Mouse (Mus musculus) retina, adult 2 months (tissue): ENCODE data around the gene Hoxd13.

Source experiments
- DNase-seq: peaks from one replicate; pipeline ENCODE4 v3.0.0-alpha.2; 2012; ENCODE audit warnings: low read depth, low spot score

Hoxd13 gene

DNA sequence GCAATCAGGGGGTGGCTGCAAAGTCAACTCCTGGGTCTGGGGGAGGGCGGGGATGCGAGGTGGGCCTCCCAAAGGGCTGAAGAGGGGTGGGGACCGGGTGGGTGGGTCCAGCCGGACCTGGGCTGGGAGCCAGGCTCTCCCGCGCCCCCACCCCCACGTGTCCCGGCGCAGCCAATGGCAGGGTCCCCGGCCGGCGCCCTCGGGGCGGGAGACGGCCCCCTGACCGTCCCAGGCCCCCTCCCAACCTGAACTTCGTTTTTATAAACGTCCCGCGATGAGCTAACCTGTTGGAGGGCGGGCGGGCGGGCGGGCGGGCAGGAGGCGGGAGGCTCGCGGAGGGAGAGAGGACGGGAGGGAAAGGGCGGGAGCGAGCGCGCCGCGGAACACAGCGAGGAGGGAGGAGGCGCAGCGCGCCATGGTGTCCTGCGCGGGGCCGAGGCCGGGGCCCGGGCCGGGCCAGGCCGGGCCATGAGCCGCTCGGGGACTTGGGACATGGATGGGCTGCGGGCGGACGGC lies at the start of gene Hoxd13:
Hoxd13 (plus strand) TSS at position 469 of the 516 bp plus-strand sequence.
- no peak for DNase-seq

GRCm38 (mm10) chr2:74619676-74620246 lies 48.3 kb upstream of the Hoxd13 start:
- DNase-seq, result no peak

DNA sequence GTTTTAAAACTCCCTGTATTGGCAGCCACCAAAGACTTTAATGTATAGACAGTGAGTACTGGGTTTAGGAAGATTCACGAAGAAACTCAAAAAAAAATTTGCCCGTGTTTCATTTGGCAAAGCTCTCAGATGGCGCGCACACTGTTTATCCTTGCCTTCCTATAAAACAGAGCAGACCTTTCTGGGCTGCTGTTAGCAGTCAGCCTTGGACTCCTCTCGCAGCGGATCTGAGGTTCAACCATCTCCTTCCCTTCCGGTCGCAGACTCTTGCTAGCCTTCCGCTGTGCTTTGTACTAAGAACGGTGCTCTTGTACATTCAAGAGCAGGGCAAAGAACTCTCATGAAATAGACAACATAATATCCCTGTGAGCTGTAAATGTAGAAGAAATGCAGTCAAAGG lies 47.7 kb upstream of the Hoxd13 start:
- DNase-seq, result no peak

DNA sequence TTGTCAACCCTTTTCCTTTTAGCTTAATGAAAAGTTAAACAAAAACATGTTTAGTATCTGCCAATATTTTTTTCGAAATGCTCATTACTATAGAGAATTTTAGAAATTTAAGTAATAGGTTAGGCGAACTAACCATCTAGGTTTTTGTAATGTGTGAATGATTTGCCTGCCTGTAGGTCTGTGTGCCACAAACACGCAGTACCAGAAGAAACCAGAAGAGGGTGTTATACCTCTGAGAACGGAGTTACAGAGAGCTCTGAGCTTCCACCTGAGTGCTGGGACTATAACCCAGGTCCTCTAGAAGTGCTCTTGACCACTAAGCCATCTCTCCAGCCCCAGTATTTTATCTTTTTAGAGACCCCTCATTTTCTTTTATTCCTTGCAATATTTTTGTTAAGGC lies 32.7 kb upstream of the Hoxd13 start:
- DNase-seq, result no peak

DNA sequence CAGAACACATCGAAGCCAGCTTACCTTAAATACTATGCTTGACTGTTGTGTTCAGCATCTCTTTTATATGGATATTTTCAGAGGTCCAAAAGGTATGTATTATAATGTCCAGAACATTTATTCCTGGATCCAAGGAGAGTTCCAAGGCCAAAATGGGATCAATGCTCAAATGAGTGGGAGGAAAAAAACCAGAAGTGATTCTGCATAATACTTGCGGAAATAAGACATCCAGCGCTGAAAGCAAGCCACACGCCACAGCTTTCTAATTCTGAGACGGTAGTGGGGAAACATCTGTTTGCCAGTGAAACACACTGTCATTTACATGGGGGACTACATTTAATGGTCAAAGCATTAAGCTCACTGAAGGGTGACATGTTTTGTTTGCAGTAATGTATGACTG lies 25.7 kb upstream of the Hoxd13 start:
- no peak for DNase-seq

DNA sequence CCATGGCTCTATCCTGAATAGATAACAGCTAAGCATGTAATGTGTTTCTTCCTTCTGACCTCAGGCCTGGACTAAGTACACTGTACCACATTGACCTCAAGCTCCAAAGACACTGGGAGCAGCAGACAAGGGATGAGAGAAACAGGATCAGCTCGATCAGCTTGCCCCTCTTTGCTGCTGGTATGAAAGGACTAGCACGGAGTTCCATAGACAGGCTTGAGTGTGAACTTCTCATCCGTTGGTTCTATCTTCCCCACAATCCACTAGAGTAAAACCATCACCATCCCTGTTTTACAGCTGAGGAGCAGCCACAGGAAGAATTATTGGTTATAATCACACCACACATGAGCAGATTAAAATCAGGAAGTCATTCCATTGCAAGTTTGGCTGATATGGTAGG lies 22.5 kb upstream of the Hoxd13 start:
- DNase-seq, result no peak

DNA sequence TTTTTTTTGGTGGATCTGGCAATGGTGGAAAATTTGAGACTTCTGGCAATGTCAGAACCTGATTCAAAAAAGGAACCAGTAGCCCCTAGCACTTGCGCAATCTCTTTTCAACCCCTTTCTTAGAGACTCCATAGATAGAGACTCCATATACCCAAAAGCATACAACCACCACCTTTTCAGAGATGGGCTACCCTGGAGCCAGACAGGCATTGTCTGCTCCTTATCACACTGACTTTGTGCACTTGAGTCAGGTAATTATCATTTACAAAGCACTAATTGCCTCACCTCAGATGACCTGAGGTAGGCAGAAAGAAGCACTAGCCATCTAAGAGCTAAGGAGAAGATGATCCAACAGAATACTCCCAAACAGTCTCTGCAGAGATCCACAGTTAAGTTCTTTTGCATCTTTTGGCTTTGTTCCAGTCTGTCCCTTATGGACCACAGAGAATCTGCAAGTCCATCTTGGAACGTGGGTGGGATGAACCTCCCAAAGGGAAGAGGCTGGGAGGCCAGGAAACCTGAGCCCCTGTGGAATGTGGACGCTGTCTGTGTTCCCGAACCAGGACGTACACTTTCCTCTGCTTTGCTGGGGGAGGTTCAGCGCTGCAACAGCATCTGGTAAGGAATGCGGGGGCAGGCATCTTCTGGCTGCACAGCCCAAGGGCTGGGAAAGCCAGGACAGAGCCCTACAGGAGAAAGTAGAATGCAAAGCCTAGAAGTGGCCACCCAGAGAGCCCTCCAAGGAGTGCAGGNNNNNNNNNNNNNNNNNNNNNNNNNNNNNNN lies 20.8 kb upstream of the Hoxd13 start:
- DNase-seq, result no peak

DNA sequence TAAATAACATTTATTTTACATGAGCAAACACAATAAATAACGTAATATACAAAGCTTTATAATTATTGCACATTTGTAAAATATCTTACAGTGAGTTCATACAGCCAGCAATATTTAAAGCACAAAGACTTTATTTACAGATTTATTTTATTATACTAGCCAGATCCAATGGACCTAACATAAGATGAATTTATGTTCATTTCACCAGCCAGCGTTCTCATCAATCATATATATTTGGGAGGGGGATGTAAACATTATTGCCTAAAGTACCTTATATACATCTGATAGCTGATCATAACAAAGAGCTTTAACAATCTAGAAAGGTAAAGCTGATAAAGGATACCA lies 15.1 kb upstream of the Hoxd13 start:
- DNase-seq, result no peak

DNA sequence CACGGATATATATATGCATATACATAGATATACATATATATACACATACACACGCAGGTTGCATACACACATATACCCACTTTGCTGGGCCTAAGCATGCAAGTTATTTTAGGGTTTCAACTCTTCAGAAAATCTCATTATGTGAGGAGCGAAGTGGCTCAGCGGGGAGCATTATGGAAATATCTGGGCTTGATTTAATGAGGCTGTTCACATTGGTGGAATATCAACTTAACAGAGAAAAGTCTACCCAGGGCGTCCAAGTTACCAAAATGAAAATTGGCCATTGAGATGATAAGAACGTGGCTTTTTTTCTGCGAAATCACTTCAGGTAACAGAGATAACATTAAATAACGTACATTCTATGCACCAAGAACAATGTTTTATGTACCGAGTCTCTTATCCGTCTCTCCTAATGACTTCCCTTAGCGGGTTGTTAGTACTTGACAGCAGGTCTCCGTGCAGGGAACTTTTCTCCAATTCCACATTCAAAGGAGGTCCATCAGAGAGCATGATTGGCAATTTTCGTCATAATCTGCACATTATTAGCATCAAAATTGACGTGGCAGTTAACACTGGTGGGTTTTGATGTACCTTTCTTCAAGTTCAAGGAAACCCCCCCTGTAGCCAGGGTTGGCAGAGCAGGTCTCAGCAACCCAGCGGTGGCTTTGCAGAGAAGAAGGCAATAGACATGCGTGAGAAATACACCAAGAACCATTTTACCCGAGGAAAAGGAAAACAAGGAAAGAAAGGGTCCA lies 14.2 kb upstream of the Hoxd13 start:
- DNase-seq, result no peak

DNA sequence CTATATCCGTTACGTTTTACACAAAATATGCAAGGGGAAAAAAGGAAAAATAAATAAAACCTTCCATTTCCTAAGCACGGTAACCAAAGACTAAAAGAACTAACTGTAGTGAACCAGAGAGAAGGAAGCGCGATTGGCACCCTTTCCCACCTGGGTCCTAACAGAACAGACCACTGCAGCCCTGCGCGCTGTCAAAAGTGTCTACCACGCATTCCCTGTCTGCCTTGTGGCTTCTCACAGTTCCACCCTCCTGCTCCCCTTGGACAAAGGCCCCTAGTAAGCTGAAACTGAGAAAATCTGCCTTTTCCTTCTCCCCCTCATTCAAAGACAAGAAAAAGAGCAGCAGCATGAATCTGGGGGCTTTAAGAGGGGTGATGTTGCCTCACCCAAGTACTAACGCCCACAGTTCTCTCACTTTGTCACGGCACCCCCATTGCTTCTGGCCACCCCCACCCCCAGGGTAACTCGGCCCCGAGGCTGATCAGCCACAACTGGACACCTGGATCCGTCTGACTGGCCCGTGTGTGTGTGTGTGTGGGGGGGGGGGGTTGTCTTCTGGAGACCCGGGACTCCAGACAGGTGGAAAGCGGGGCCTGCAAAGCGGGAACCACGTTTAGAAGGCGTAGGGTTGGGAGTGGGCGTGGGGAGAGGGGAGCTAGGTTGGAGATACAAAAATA lies 13.2 kb upstream of the Hoxd13 start:
- DNase-seq, result no peak

DNA sequence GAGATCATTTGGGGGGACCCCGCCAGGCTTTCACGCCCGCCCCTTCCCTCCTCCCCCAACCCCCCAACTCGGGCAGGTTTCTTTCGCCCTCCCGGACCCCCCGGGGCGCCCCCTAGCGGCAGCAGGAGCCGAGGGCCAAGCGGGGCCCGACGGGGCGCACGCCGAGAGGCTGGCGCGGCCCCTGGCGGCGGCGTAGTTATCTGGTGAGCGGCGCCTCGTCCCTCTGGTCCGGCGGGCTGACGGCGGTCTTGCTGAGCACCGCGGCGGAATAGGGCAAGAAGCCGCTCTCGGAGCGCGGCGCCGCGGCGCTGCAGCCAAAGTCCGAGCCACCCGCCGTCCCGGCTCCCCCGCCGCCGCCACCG lies 12.7 kb upstream of the Hoxd13 start:
- no peak for DNase-seq

GRCm38 (mm10) chr2:74655821-74656631 lies 12.1 kb upstream of the Hoxd13 start:
- DNase-seq, result no peak

DNA sequence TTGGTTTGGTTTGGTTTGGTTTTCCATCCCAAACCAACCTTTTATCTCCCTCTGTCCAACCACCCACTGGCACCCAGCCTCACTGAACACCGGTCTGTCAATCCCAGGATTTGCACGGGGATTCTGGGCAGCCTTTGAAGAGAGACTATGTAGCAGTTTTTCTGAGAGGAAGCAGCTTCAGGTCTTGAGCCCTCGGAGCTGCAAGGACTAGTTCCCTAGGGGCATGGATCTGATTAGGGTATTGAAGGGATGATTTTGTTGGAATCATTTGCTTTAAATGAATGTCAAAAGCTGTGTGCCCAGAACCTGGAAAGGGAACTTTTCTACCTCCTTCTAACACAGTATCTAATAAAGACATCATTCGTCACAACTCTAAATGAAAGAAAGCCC lies 11.5 kb upstream of the Hoxd13 start:
- no peak for DNase-seq

- no peak for DNase-seq
Measured at GRCm38 (mm10) chr2:74657251-74658023, 10.7 kb upstream of the Hoxd13 start.

GRCm38 (mm10) chr2:74658024-74658666 lies 10.0 kb upstream of the Hoxd13 start:
- no peak for DNase-seq

GRCm38 (mm10) chr2:74658667-74659371 lies 9.3 kb upstream of the Hoxd13 start:
- DNase-seq, result no peak

DNA sequence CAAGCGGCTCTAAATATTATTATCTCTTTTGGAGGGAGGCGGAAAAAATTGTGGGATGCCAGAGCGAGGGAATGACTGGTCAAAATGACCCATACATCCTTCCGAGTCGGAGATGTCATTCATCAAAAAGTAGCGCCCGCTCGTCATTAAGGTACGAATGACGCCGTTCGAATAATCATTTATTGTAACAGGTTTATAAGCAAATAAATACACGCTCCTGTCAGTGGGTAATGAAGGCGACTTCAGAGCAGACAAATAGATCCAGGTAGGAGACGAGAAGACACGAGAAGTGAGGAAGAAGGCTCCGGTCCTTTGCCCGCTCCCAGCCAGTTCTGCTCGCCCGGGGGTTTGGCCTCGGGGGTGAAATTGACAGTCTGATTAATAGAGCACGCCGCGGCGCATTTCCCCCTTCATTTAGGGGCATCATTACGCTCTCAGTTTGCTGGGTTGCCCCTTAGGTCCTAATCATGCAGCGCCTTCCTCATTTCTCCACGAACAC lies 8.6 kb upstream of the Hoxd13 start, which contains the start of gene Evx2:
Evx2 (minus strand) TSS at position 51 of the 499 bp plus-strand sequence.
- DNase-seq, result no peak

GRCm38 (mm10) chr2:74660421-74661375 lies 7.4 kb upstream of the Hoxd13 start:
- no peak for DNase-seq
